Mouse (Mus musculus) limb, embryonic 12.5 days (tissue): Measurements from ENCODE around the gene Dnah11. TPM values are rescaled to one million over a fixed set of nuclear protein-coding genes. Genes with fewer than 3 reads are reported as not detected.

Experiments used
- ATAC-seq: fragments of 200-750 bp; cut with Nextera tagmentation; 2 replicates; pipeline ENCODE4 v1.8.0; 2017; ENCODE audit warnings: low read depth, moderate TSS enrichment; ENCODE audit not compliant: insufficient number of reproducible peaks, insufficient read depth, low FRiP score, low TSS enrichment
- H3K27ac ChIP-seq: fragments of 300-500 bp; sonication (generic); 2 replicates; pipeline ENCODE4 v1.5.1; 2016; ENCODE audit warnings: mild to moderate bottlenecking, moderate library complexity
- H3K27me3 ChIP-seq: fragments of 300-500 bp; sonication (generic); 2 replicates; pipeline ENCODE4 v1.6.1; 2016; ENCODE audit warnings: mild to moderate bottlenecking, moderate library complexity
- H3K36me3 ChIP-seq: fragments of 300-500 bp; sonication (generic); 2 replicates; pipeline ENCODE4 v1.6.1; 2016; ENCODE audit warnings: mild to moderate bottlenecking, moderate library complexity
- H3K4me1 ChIP-seq: fragments of 300-500 bp; sonication (generic); replicated peaks from 2 replicates; pipeline ENCODE4 v1.6.1; 2016
- H3K4me2 ChIP-seq: fragments of 300-500 bp; sonication (generic); 2 replicates; pipeline ENCODE4 v1.6.1; 2016; ENCODE audit warnings: mild to moderate bottlenecking, moderate library complexity
- H3K4me3 ChIP-seq: fragments of 300-500 bp; sonication (generic); replicated peaks from 2 replicates; pipeline ENCODE4 v1.5.1; 2016; ENCODE audit warnings: mild to moderate bottlenecking
- H3K9ac ChIP-seq: fragments of 300-500 bp; sonication (generic); replicated peaks from 2 replicates; pipeline ENCODE4 v1.6.1; 2016; ENCODE audit warnings: mild to moderate bottlenecking, moderate library complexity
- H3K9me3 ChIP-seq: fragments of 300-500 bp; sonication (generic); 2 replicates; pipeline ENCODE4 v1.6.1; 2016; ENCODE audit warnings: mild to moderate bottlenecking, moderate library complexity
- WGBS: fragments of 180-500 bp; shearing (Covaris S2); methylation state at CpG from one replicate; pipeline ENCODE4 v1.1.7; 2016; 5-methylcytosine and 5-hydroxymethylcytosine counted together
- polyA plus RNA-seq: library from polyadenylated mRNA; unstranded; fragments of >200 nt; fragmentation: Nextera tagmentation; extraction: Ambion mirVana; gene quantifications from 2 replicates; pipeline ENCODE4 v1.2.1, GENCODE M21; 2016

The Dnah11 gene
- polyA plus RNA-seq, 1 experiment from 2014 or later, result 0.06 TPM

DNA sequence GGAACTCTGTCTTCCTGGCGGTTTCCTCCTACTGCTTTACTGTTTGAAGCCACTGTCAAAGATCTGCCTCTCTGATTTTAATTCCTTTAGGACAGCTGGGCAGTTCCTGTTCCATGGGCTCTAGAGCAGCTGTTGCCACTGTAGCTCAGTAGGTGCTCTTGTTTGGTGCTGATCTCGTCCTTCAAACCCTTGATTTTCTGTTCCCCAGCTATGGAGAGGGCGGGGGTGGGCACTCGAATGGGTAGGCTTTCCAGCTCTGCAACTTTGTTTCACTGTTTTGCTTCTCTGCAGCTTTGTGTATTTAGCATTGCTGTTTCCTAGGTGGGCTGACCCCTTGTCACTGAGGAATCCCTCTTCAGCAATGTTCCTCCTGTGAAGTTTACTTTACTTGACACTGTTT is 34.1 kb downstream of the Dnah11 start:
- peaks cover 5% of the 10 kb centered on the region; the same call in 1 of the 2 replicates for H3K9me3 ChIP-seq
- no peak for ATAC-seq
- no peaks in the 10 kb centered on the region for H3K4me1 ChIP-seq
- no peaks in the 10 kb centered on the region for H3K36me3 ChIP-seq
- no peaks in the 10 kb centered on the region for H3K27me3 ChIP-seq
- 36% methylated on average over 4 of the region's 4 CpGs for WGBS
- H3K4me2 ChIP-seq, result no peak overlapping the region
- H3K4me3 ChIP-seq, result no peak overlapping the region
- H3K9ac ChIP-seq, result no peak overlapping the region
- H3K27ac ChIP-seq, result no peak overlapping the region

DNA sequence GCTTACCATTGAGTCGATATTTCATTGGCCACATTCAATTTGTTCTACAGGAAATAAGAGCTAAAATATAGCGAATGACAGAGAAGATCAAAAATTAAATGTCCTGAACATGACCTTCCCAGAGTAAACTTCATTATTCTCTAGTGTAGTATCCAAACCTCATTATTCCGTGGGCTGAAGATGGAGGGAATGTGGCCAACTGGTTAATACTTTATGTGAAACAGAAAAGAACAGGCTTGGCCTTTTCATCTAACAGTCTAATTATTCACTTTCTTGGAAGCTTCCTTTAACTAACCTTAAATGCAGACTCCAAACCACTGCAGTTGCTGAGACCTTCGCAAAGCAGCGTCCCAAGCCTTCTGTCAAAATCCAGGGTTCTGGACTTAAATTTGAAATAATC is 41.9 kb downstream of the Dnah11 start:
- no peaks in the 10 kb centered on the region for H3K27me3 ChIP-seq
- H3K27ac ChIP-seq, result no peak overlapping the region
- H3K36me3 ChIP-seq, result no peaks in the 10 kb centered on the region
- no peaks in the 10 kb centered on the region for H3K9me3 ChIP-seq
- ATAC-seq, result no peak
- H3K4me3 ChIP-seq, result no peak overlapping the region
- no peak overlapping the region for H3K4me2 ChIP-seq
- 91% methylated on average over 5 of the region's 5 CpGs for WGBS
- H3K4me1 ChIP-seq, result no peaks in the 10 kb centered on the region
- H3K9ac ChIP-seq, result no peak overlapping the region

DNA sequence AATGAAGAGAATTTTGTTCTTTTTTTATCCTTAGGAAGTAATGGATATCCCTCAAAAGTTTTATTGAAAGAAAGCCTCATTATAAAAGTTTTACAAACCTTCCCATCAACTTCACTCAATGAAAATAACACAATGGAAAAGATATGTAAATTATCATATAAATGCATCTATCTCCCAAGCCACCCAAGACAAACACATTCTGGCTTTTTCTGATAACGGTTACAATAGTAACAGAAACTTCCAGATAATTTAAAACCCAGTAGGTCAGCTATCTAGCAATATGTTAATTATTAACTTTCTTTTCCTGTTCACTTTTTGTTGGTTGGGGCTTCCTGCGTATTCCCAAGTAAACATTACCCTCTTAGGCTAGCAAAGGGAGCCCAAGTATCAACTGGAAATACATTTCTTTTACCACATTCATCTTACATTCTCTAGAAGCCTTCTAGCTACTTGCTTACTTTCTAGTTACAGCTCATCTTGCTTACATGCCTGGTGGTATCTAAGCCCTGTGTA is 51.3 kb downstream of the Dnah11 start:
- H3K9ac ChIP-seq, result no peak overlapping the region
- ATAC-seq, result no peak
- H3K27ac ChIP-seq, result no peak overlapping the region
- H3K9me3 ChIP-seq, result no peaks in the 10 kb centered on the region
- no peaks in the 10 kb centered on the region for H3K27me3 ChIP-seq
- WGBS, result 95% methylated on average over 2 of the region's 2 CpGs
- H3K4me1 ChIP-seq, result no peaks in the 10 kb centered on the region
- H3K4me3 ChIP-seq, result no peak overlapping the region
- H3K4me2 ChIP-seq, result no peak overlapping the region
- no peaks in the 10 kb centered on the region for H3K36me3 ChIP-seq

DNA sequence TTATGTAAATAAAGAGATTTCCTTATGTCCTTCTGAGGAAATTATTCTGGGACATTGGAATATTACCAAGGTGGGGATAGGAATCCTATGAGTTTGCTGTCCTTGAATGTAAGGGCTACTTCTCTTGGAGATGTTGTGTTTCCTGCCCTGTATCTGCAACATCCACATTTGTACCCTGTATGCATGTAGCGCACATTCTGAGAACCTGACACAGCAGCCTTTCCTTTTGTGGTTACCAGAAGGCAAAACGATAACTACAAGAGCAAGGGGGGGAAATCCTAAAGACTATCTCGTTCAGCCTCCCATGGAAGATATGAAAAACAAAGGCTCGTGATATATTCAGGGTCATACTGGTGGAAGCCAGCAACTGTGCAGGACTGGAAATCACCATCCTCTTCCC is 70.7 kb downstream of the Dnah11 start:
- no peak overlapping the region for H3K9ac ChIP-seq
- no peak for ATAC-seq
- H3K36me3 ChIP-seq, result no peaks in the 10 kb centered on the region
- no peak overlapping the region for H3K27ac ChIP-seq
- H3K9me3 ChIP-seq, result no peaks in the 10 kb centered on the region
- no peaks in the 10 kb centered on the region for H3K27me3 ChIP-seq
- H3K4me2 ChIP-seq, result no peak overlapping the region
- 85% methylated on average over 4 of the region's 4 CpGs for WGBS
- no peaks in the 10 kb centered on the region for H3K4me1 ChIP-seq
- no peak overlapping the region for H3K4me3 ChIP-seq

DNA sequence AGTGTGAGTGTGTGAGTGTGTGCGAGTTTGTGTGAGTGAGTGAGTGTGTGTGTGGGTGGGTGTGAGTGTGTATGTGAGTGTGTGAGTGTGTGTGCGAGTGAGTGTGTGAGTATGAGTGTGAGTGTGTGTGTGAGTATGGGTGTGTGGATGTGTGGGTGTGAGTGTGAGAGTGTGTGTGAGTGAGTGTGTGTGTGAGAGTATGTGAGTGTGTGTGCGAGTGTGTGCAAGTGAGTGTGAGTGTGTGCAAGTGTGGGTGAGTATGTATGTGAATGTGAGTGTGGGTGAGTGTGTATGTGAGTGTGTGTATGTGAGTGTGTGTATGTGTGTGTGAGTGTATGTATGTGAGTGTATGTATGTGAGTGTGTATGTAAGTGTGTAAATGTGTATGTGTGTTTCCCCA is 79.2 kb downstream of the Dnah11 start:
- Histone ChIP-seq H3K4me3 (no peak overlapping the region), H3K27ac (no peak overlapping the region), H3K36me3 (no peaks in the 10 kb centered on the region), H3K9ac (no peak overlapping the region), H3K4me1 (no peaks in the 10 kb centered on the region), H3K27me3 (no peaks in the 10 kb centered on the region), H3K4me2 (no peak overlapping the region), H3K9me3 (no peaks in the 10 kb centered on the region)
- 94% methylated on average over 3 of the region's 3 CpGs for WGBS
- no peak for ATAC-seq

DNA sequence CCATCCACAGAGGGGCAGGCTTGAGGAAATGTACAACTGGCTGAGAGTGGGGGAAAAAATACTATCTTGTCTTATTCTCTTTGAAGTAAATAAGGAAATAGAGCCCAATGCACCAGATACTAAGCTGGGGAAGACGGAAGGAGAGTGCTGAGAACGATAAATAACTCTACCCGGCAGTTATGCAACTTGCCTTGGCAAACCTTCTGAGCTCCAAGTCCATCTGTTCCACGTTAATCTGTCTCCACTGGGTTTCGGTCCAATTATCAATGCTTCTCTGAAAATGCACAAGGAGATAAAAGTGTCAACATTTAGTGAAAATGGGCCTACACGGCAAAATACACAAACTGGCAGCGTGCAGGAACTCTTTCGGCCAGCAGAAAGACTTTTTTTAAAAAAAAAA is 86.2 kb downstream of the Dnah11 start:
- WGBS, result 58% methylated on average over 8 of the region's 8 CpGs
- Histone ChIP-seq H3K9me3 (no peaks in the 10 kb centered on the region), H3K9ac (no peak overlapping the region), H3K4me2 (no peak overlapping the region), H3K27me3 (no peaks in the 10 kb centered on the region), H3K4me3 (no peak overlapping the region), H3K27ac (no peak overlapping the region), H3K36me3 (no peaks in the 10 kb centered on the region), H3K4me1 (no peaks in the 10 kb centered on the region)
- ATAC-seq, result no peak

DNA sequence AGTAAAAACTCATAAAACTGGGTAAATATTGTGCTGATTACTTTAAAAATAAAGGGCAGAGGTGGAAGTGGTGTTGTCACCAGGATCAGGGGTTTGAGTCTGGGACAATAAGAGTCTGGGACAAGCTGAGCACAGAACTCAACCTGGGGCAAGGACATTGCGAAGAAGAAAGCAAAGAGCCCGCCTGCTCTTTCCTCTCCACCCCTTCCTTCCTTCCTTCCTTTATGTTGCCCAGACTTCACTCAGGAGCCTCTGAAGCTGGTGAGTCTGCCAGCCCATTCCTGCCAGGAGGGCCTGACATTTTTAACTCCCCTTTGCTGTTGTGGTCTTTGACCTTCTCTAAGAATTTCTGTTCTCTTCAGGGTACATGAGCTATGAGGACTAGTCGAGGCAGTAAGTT is 86.9 kb downstream of the Dnah11 start:
- Histone ChIP-seq H3K4me1 (no peaks in the 10 kb centered on the region), H3K9ac (no peak overlapping the region), H3K36me3 (no peaks in the 10 kb centered on the region), H3K4me3 (no peak overlapping the region), H3K27ac (no peak overlapping the region), H3K9me3 (no peaks in the 10 kb centered on the region), H3K4me2 (no peak overlapping the region), H3K27me3 (no peaks in the 10 kb centered on the region)
- ATAC-seq, result no peak
- WGBS, result 83% methylated on average over 3 of the region's 3 CpGs

DNA sequence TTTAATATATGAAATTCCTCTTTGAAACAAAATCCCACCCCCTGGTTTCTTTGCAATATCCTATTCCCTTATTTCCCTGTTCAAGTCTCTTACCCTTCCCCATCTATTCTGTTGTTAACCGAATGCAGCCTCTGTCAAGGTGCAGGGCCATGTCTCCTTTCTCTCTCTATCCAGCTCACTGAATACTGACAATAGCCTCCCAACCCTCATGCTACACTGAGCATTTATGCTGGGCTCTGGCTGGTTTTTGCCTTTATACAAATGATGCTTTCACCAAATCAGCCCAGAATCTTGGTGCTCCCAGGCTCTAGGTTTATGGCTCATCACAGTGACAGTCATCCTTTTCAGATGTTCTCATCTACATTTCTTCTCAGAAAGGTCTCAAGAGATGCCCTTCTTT is 91.1 kb downstream of the Dnah11 start:
- Histone ChIP-seq H3K4me1 (no peaks in the 10 kb centered on the region), H3K36me3 (no peaks in the 10 kb centered on the region), H3K27ac (no peak overlapping the region), H3K4me2 (no peak overlapping the region), H3K4me3 (no peak overlapping the region), H3K9me3 (no peaks in the 10 kb centered on the region), H3K9ac (no peak overlapping the region), H3K27me3 (no peaks in the 10 kb centered on the region)
- 74% methylated on average over 1 of the region's 1 CpGs for WGBS
- ATAC-seq, result no peak

DNA sequence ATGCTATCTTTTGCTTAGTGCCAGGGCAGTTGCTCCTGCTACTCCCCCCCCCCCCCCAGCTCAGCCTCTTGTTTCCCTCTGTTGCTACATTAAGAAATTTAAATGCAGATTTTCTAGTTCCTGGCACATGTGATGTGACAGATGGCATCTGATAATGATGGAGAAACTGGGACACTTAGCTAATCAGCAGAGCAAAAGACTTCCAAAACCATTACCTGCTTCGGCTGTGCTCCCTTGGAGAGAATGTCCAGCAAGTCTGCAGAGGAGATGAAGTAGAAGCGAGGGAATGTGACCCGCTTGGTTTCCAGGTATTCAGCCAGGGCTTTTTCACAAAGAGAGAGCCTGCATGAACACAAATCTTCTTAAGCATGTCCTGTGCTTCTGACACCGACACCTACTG is 94.3 kb downstream of the Dnah11 start:
- Histone ChIP-seq H3K9ac (no peak overlapping the region), H3K9me3 (no peaks in the 10 kb centered on the region), H3K4me2 (no peak overlapping the region), H3K4me1 (no peaks in the 10 kb centered on the region), H3K4me3 (no peak overlapping the region), H3K36me3 (no peaks in the 10 kb centered on the region), H3K27me3 (no peaks in the 10 kb centered on the region), H3K27ac (no peak overlapping the region)
- ATAC-seq, result no peak
- 83% methylated on average over 4 of the region's 4 CpGs for WGBS

DNA sequence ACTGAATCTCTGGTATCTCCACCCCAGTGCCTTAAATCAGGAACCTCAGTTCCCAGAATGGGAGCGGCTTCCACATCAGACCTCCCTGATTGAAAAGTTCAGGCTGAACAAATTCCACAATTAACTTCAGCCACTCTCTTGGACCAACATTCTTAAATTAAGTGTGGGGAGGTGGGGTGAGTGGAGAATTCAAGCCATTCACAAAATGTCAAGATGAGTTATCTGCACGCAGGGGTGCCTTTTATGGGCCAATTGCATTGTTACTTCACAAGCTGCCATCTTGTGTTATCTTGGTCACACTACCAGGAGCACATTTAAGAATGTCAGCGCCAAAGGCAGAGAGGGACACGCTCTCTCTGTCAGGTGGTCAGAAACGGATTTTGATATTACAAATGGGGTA is 99.1 kb downstream of the Dnah11 start:
- no peaks in the 10 kb centered on the region for H3K4me1 ChIP-seq
- no peak overlapping the region for H3K27ac ChIP-seq
- WGBS, result 76% methylated on average over 5 of the region's 5 CpGs
- H3K27me3 ChIP-seq, result no peaks in the 10 kb centered on the region
- H3K4me3 ChIP-seq, result no peak overlapping the region
- no peaks in the 10 kb centered on the region for H3K9me3 ChIP-seq
- no peak for ATAC-seq
- H3K36me3 ChIP-seq, result no peaks in the 10 kb centered on the region
- H3K9ac ChIP-seq, result no peak overlapping the region
- no peak overlapping the region for H3K4me2 ChIP-seq

DNA sequence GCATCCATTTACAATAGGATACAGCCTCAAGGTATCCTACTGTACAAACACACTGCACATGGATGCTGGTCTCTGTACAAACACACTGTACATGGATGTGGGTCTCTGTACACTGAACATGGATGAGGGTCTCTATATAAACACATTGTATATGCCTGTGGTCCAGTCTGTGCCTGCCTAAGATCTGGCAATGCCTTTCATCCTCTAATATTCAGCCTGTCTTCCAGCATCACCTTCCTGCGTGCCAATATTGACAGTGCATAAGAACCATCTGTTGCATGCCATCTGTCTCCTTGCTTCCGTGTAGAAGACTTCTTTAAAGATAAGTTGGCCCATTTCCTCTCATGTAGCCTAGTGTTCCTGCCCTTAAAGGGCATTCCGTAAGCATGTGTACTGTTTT is 100.6 kb downstream of the Dnah11 start:
- ATAC-seq, result no peak
- H3K4me3 ChIP-seq, result no peak overlapping the region
- no peaks in the 10 kb centered on the region for H3K9me3 ChIP-seq
- 87% methylated on average over 3 of the region's 3 CpGs for WGBS
- no peaks in the 10 kb centered on the region for H3K4me1 ChIP-seq
- H3K27ac ChIP-seq, result no peak overlapping the region
- H3K9ac ChIP-seq, result no peak overlapping the region
- no peaks in the 10 kb centered on the region for H3K36me3 ChIP-seq
- no peaks in the 10 kb centered on the region for H3K27me3 ChIP-seq
- H3K4me2 ChIP-seq, result no peak overlapping the region

DNA sequence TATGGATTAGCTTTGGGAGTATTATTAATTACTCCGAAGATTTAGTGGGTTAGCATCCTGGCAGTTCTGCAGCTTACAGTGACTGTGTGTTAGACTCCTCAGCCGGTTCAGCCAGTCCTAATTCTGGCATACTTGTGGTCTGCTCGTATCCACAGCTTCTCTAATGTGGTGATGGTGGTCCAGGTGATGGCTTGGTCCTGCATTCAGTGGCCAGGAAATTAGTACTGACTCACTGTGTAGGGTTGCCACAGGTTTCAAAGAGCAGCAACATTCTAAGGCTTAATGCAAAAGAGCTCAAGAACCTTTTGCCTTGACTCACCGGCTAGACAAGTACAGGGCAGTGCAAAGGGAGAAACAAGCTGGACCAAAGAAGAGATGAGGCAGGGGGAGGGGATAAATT is 103.9 kb downstream of the Dnah11 start:
- 86% methylated on average over 4 of the region's 4 CpGs for WGBS
- no peak overlapping the region for H3K4me3 ChIP-seq
- H3K9ac ChIP-seq, result no peak overlapping the region
- H3K27ac ChIP-seq, result no peak overlapping the region
- H3K36me3 ChIP-seq, result no peaks in the 10 kb centered on the region
- ATAC-seq, result no peak
- H3K9me3 ChIP-seq, result no peaks in the 10 kb centered on the region
- no peak overlapping the region for H3K4me2 ChIP-seq
- no peaks in the 10 kb centered on the region for H3K27me3 ChIP-seq
- no peaks in the 10 kb centered on the region for H3K4me1 ChIP-seq
